Mouse (Mus musculus): ENCODE results near the gene Rad50. TPM values are rescaled to one million over a fixed set of nuclear protein-coding genes. Genes with fewer than 3 reads are reported as not detected.

Rad50 gene
- polyA plus RNA-seq, 1 experiment from 2014 or later: 29.5 TPM

DNA sequence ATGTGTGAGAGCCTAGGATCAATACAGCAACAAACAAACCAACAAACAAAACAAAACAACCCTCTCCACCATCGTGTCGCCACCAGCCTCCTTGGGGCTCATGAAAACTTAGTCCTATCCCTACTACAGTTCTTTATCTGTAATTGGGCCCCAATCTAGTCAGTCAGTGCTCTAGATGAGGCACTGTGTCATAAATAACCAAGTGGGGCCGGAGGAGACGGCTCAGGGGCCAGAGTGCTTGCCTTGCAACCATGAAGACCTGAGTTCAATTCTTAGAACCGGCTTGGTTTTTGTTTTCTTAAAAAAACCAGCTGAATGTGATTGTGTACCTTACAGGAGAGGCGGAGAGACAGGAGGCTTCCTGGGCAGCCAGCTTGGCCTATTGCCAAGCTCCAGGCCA is 91.9 kb downstream of the Rad50 start:
- Histone ChIP-seq H3K27me3 (replicated peaks; ENCODE audit: control insufficient read depth, insufficient read depth, low read length) (no peaks in the 10 kb centered on the region), H3K27ac (ENCODE audit: low read depth) (no peak overlapping the region), H3K9ac (ENCODE audit: low read length) (no peak overlapping the region), H3K9me3 (ENCODE audit: control insufficient read depth, low read length) (no peaks in the 10 kb centered on the region), H3K4me2 (ENCODE audit: low read length) (no peak overlapping the region), H3K4me3 (ENCODE audit: low read depth, low read length) (no peak overlapping the region), H3K36me3 (ENCODE audit: control insufficient read depth, insufficient read depth, low read length) (no peaks in the 10 kb centered on the region), H3K4me1 (replicated peaks; ENCODE audit: control insufficient read depth, insufficient read depth, low read length) (no peaks in the 10 kb centered on the region)
- ATAC-seq (replicated peaks; ENCODE audit: low FRiP score, low TSS enrichment, low read depth): no peak
- DNase-seq (ENCODE audit: low spot score): no peak
- 69% methylated on average over 6 of the region's 6 CpGs for WGBS

DNA sequence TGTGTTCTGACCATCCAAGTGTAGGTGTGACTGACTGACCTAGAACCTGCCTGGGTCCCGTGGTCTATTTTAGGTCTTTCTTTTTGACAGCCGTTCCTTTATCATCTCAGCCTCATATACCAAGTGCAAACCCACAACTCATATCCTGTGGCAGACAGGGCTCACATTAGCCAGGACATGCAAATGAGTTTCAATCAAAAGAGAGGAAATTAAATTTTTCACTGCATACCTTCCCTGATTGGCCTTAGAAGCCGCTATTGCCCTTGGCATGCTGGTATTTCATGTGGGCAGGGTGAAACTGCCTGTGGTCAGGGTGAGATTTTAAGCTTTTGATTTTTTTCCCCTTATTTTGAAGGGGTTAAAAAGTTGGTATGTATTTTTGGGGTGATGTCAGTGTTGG is 97.4 kb downstream of the Rad50 start:
- Histone ChIP-seq H3K4me3 (ENCODE audit: low read depth, low read length) (no peak overlapping the region), H3K4me2 (ENCODE audit: low read length) (no peak overlapping the region), H3K27me3 (replicated peaks; ENCODE audit: control insufficient read depth, insufficient read depth, low read length) (no peaks in the 10 kb centered on the region), H3K9ac (ENCODE audit: low read length) (no peak overlapping the region), H3K4me1 (replicated peaks; ENCODE audit: control insufficient read depth, insufficient read depth, low read length) (no peaks in the 10 kb centered on the region), H3K27ac (ENCODE audit: low read depth) (no peak overlapping the region), H3K36me3 (ENCODE audit: control insufficient read depth, insufficient read depth, low read length) (no peaks in the 10 kb centered on the region), H3K9me3 (ENCODE audit: control insufficient read depth, low read length) (no peaks in the 10 kb centered on the region)
- 92% methylated on average over 3 of the region's 3 CpGs for WGBS
- DNase-seq (ENCODE audit: low spot score) (no peak), ATAC-seq (replicated peaks; ENCODE audit: low FRiP score, low TSS enrichment, low read depth) (no peak)

DNA sequence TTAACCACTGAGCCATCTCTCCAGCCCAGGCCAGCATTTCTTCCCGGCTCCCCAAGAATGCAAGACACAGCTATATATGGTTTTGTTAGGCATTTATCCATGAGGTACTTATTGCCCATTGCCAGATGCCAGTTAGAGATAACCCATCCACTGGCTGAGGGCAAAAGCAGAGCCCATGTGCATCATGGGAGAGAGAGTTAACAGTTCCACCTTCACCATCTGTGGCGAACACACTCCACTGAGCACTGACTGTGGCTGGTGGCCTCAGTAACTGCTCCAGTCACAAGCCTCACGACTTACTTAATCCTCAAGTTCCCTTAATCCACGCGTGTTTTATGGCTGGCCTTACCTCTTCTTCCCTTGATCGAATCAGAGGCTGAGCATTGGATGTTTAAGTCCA is 97.9 kb downstream of the Rad50 start:
- no peak overlapping the region for H3K9ac ChIP-seq (ENCODE audit: low read length)
- 80% methylated on average over 6 of the region's 6 CpGs for WGBS
- no peaks in the 10 kb centered on the region for H3K36me3 ChIP-seq (ENCODE audit: control insufficient read depth, insufficient read depth, low read length)
- no peaks in the 10 kb centered on the region for H3K27me3 ChIP-seq (replicated peaks; ENCODE audit: control insufficient read depth, insufficient read depth, low read length)
- no peak for DNase-seq (ENCODE audit: low spot score)
- no peaks in the 10 kb centered on the region for H3K4me1 ChIP-seq (replicated peaks; ENCODE audit: control insufficient read depth, insufficient read depth, low read length)
- no peak overlapping the region for H3K27ac ChIP-seq (ENCODE audit: low read depth)
- no peak overlapping the region for H3K4me3 ChIP-seq (ENCODE audit: low read depth, low read length)
- no peaks in the 10 kb centered on the region for H3K9me3 ChIP-seq (ENCODE audit: control insufficient read depth, low read length)
- ATAC-seq (replicated peaks; ENCODE audit: low FRiP score, low TSS enrichment, low read depth): no peak
- H3K4me2 ChIP-seq (ENCODE audit: low read length): no peak overlapping the region

DNA sequence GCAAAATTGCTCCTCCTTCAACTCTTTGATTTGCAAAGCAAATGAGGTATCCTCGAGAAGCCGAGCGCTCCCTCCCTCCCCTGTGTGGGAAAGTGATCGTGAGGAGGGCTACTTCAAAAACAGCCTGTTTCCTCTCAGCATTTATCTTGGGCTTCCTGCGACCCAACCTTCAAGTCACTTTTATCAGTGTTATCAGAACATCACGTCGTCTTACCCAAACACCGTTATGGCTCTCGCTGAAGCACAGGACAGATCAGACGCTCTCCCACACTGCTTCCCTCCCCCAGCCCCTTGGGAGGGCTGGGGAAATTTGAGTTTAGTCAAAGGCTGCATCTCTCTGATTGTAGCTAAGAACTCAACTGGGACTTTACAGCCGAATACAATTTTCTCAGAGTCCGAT is 101.5 kb downstream of the Rad50 start:
- H3K4me2 ChIP-seq (ENCODE audit: low read length): no peak overlapping the region
- H3K36me3 ChIP-seq (ENCODE audit: control insufficient read depth, insufficient read depth, low read length): peaks cover 14% of the 10 kb centered on the region
- no peak overlapping the region for H3K27ac ChIP-seq (ENCODE audit: low read depth)
- H3K9ac ChIP-seq (ENCODE audit: low read length): no peak overlapping the region; the same call in 1 of the 2 replicates
- 9% methylated on average over 12 of the region's 12 CpGs for WGBS
- H3K4me1 ChIP-seq (replicated peaks; ENCODE audit: control insufficient read depth, insufficient read depth, low read length): no peaks in the 10 kb centered on the region
- no peak for ATAC-seq (replicated peaks; ENCODE audit: low FRiP score, low TSS enrichment, low read depth)
- no peak for DNase-seq (ENCODE audit: low spot score)
- no peaks in the 10 kb centered on the region for H3K27me3 ChIP-seq (replicated peaks; ENCODE audit: control insufficient read depth, insufficient read depth, low read length)
- H3K4me3 ChIP-seq (ENCODE audit: low read depth, low read length): no peak overlapping the region
- no peaks in the 10 kb centered on the region for H3K9me3 ChIP-seq (ENCODE audit: control insufficient read depth, low read length)

DNA sequence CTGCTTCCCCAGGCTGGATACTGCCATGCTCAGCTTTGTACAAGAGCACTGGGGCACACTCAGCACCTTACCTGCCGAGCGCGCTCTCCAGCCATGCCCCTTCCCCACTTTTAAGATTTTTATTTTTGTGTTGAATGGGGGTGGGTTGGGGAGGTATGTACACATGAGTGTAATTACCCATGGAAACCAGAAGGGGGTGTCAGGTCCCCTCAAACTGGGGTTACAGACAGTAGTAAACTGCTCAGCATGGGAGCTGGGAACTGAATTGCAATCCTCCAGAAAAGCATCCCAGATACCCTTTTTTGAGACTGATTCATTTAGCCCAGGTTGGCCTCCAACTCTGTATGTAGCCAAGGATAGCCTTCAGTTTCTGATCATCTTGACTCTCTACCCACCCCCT is 102.1 kb downstream of the Rad50 start:
- H3K4me3 ChIP-seq (ENCODE audit: low read depth, low read length): no peak overlapping the region
- H3K36me3 ChIP-seq (ENCODE audit: control insufficient read depth, insufficient read depth, low read length): peaks cover 21% of the 10 kb centered on the region
- H3K27me3 ChIP-seq (replicated peaks; ENCODE audit: control insufficient read depth, insufficient read depth, low read length): no peaks in the 10 kb centered on the region
- no peak overlapping the region for H3K4me2 ChIP-seq (ENCODE audit: low read length)
- DNase-seq (ENCODE audit: low spot score) (no peak), ATAC-seq (replicated peaks; ENCODE audit: low FRiP score, low TSS enrichment, low read depth) (no peak)
- 92% methylated on average over 3 of the region's 3 CpGs for WGBS
- no peak overlapping the region for H3K9ac ChIP-seq (ENCODE audit: low read length)
- H3K9me3 ChIP-seq (ENCODE audit: control insufficient read depth, low read length): no peaks in the 10 kb centered on the region
- H3K27ac ChIP-seq (ENCODE audit: low read depth): no peak overlapping the region
- H3K4me1 ChIP-seq (replicated peaks; ENCODE audit: control insufficient read depth, insufficient read depth, low read length): no peaks in the 10 kb centered on the region

Other genes with a start within 250 kb of the Rad50 start
- gene Gm9837, start 236.8 kb downstream of the Rad50 start, polyA plus RNA-seq (2014; fragmentation: Nextera tagmentation; extraction: Ambion mirVana): not detected in 2 replicates
- not detected in 2 replicates for gene Gm9945, start 227.2 kb downstream of the Rad50 start, polyA plus RNA-seq (2014; fragmentation: Nextera tagmentation; extraction: Ambion mirVana)
- gene Sowaha, start 227.0 kb downstream of the Rad50 start, polyA plus RNA-seq (2014; fragmentation: Nextera tagmentation; extraction: Ambion mirVana): 0.09 and 0.28 TPM in 2 replicates
- 20.7 and 22.7 TPM in 2 replicates for gene Sept8, start 188.1 kb downstream of the Rad50 start, polyA plus RNA-seq (2014; fragmentation: Nextera tagmentation; extraction: Ambion mirVana)
- 58.7 and 63.5 TPM in 2 replicates for gene Kif3a, start 139.9 kb downstream of the Rad50 start, polyA plus RNA-seq (2014; fragmentation: Nextera tagmentation; extraction: Ambion mirVana)
- 1.1 and 1.2 TPM in 2 replicates for gene Il4, start 88.7 kb downstream of the Rad50 start, polyA plus RNA-seq (2014; fragmentation: Nextera tagmentation; extraction: Ambion mirVana)
- not detected in 2 replicates for gene Il13, start 72.6 kb downstream of the Rad50 start, polyA plus RNA-seq (2014; fragmentation: Nextera tagmentation; extraction: Ambion mirVana)
- not detected in 2 replicates for gene Il5, start 13.5 kb upstream of the Rad50 start, polyA plus RNA-seq (2014; fragmentation: Nextera tagmentation; extraction: Ambion mirVana)
- gene Irf1, start 62.7 kb upstream of the Rad50 start, polyA plus RNA-seq (2014; fragmentation: Nextera tagmentation; extraction: Ambion mirVana): 34.3 and 35.5 TPM in 2 replicates
- gene Gm17334, start 65.9 kb upstream of the Rad50 start, polyA plus RNA-seq (2014; fragmentation: Nextera tagmentation; extraction: Ambion mirVana): 0.60 and 0.68 TPM in 2 replicates
- 1.4 and 1.9 TPM in 2 replicates for gene Gm12216, start 151.9 kb upstream of the Rad50 start, polyA plus RNA-seq (2014; fragmentation: Nextera tagmentation; extraction: Ambion mirVana)
- 9.4 and 11.8 TPM in 2 replicates for gene Slc22a5, start 184.3 kb upstream of the Rad50 start, polyA plus RNA-seq (2014; fragmentation: Nextera tagmentation; extraction: Ambion mirVana)